Comparison of ENCODE assay signal across 9 mouse cellular contexts in the genomic region with DNA sequence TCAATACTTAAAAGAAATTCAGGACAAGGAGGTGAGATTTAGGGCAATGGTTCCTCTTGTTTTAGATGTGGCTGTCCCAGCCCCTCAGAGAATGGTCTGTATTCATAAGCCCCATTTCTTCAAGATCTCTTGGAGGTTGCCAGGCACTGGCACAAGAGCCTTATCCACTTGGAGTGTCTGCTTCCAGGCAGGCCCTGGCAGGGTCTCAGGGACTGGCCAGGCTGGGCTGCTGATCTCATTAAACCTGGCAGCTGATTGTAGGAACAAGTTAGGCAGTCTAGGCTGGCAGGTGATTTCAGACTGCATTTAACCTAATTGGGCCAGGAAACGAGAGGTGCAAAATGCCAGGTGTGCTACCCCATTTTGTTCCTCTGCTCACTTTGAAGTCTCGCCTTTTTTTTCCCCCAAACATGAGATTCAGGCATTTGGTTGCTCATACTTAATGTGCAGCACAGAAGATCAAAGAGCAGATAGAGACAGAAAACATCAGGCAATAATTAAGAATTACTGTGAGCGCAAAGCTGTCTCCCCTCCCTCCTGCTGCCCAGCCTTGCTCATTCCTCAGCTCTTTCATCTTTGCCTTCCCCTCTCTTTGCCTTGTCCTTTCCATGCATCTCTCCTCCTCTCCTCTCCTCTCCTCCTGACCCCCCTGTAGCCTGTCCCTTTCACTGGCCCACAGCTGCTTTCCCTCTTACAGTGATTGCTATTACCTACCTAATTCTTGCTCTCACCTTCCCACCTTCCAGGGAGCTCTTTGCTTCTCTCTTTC.
A peak's percentile ranks its signal among the peaks of the same experiment; 100 is the strongest.
DNase-seq lines count a peak whose midpoint lies in the region; ATAC-seq lines count a peak whose summit lies in the region.
"Had no signal": no experiment of that assay in that cellular context is flagged by ENCODE, and none has a peak within 500 bp of the region (broad histone marks: within the 10 kb centered on the region; RNA-seq: fewer than 3 reads in every experiment).

No protein-coding gene starts in this region.

- H3K27me3 ChIP-seq in kidney, embryonic 16.5 days (ENCODE audit: insufficient read depth, low read length) = no peaks in the 10 kb centered on the region
- H3K27me3 ChIP-seq in forebrain, embryonic 12.5 days = no peaks in the 10 kb centered on the region
- no peaks in the 10 kb centered on the region for H3K27me3 ChIP-seq in neural tube, embryonic 14.5 days (ENCODE audit: control insufficient read depth, insufficient read depth, low read length)

- no peak overlapping the region for H3K9ac ChIP-seq in kidney, embryonic 16.5 days (replicated peaks; ENCODE audit: low read length)
- no peak overlapping the region for H3K9ac ChIP-seq in forebrain, embryonic 12.5 days
- H3K9ac ChIP-seq in neural tube, embryonic 14.5 days (replicated peaks; ENCODE audit: low read depth, low read length) = no peak overlapping the region
- H3K9ac ChIP-seq: liver, postnatal 0 days had no signal

- H3K4me2 ChIP-seq in kidney, embryonic 16.5 days (replicated peaks; ENCODE audit: low read depth, low read length) = no peak overlapping the region
- no peak overlapping the region for H3K4me2 ChIP-seq in forebrain, embryonic 12.5 days
- no peak overlapping the region for H3K4me2 ChIP-seq in neural tube, embryonic 14.5 days (ENCODE audit: low read depth, low read length)

- H3K9me3 ChIP-seq in kidney, embryonic 16.5 days (ENCODE audit: low read length) = no peaks in the 10 kb centered on the region
- H3K9me3 ChIP-seq in forebrain, embryonic 12.5 days = no peaks in the 10 kb centered on the region
- H3K9me3 ChIP-seq in neural tube, embryonic 14.5 days (ENCODE audit: control insufficient read depth, low read length) = no peaks in the 10 kb centered on the region

- no peak for DNase-seq in kidney, postnatal 14 days
- peak; percentile 32 to 59 for DNase-seq in layer of hippocampus, postnatal 10 days (ENCODE audit: low spot score in 2 of 2)
- DNase-seq in adrenal gland, adult 2 months = no peak
- DNase-seq in c-Kit-positive CD71-positive TER-119-positive erythroid progenitor cells, embryonic 14.5 days (ENCODE audit: low spot score) = no peak
- no peak for DNase-seq in spleen, postnatal 14 days (ENCODE audit: low spot score in 2 of 2)
- DNase-seq: liver, postnatal 0 days had no signal

- H3K4me3 ChIP-seq in kidney, embryonic 16.5 days (ENCODE audit: low read length) = no peak overlapping the region
- no peak overlapping the region for H3K4me3 ChIP-seq in forebrain, embryonic 12.5 days (replicated peaks)
- no peak overlapping the region for H3K4me3 ChIP-seq in neural tube, embryonic 14.5 days (ENCODE audit: low read depth, low read length)

- peak; percentile 63; the same call in 1 of the 2 replicates for ATAC-seq in kidney, embryonic 16.5 days (ENCODE audit: low FRiP score, low TSS enrichment)
- peak; percentile 49; the same call in 1 of the 2 replicates for ATAC-seq in forebrain, embryonic 12.5 days (ENCODE audit: low FRiP score)
- peak; percentile 60 for ATAC-seq in neural tube, embryonic 14.5 days (ENCODE audit: low read depth)
- ATAC-seq: liver, postnatal 0 days had no signal

- WGBS in kidney, embryonic 16.5 days = 29% methylated on average over 3 of the region's 3 CpGs
- WGBS in forebrain, embryonic 12.5 days = 48% methylated on average over 3 of the region's 3 CpGs
- WGBS in neural tube, embryonic 14.5 days = 50% methylated on average over 3 of the region's 3 CpGs

- no peaks in the 10 kb centered on the region for H3K4me1 ChIP-seq in kidney, embryonic 16.5 days (ENCODE audit: insufficient read depth, low read length)
- H3K4me1 ChIP-seq in forebrain, embryonic 12.5 days = peaks cover 11% of the 10 kb centered on the region
- H3K4me1 ChIP-seq in neural tube, embryonic 14.5 days (ENCODE audit: control insufficient read depth, insufficient read depth, low read length) = no peaks in the 10 kb centered on the region

- H3K36me3 ChIP-seq in kidney, embryonic 16.5 days (ENCODE audit: insufficient read depth, low read length) = no peaks in the 10 kb centered on the region
- no peaks in the 10 kb centered on the region for H3K36me3 ChIP-seq in forebrain, embryonic 12.5 days (replicated peaks)
- H3K36me3 ChIP-seq in neural tube, embryonic 14.5 days (ENCODE audit: control insufficient read depth, insufficient read depth, low read length) = no peaks in the 10 kb centered on the region

- no peak overlapping the region for H3K27ac ChIP-seq in kidney, embryonic 16.5 days (ENCODE audit: low read length)
- H3K27ac ChIP-seq in forebrain, embryonic 12.5 days = 0 out of 2 replicates have a peak overlapping the region, but pooled peaks have one; percentile 1
- peak overlapping the region; percentile 45; the same call in 1 of the 2 replicates for H3K27ac ChIP-seq in neural tube, embryonic 14.5 days (ENCODE audit: low read depth, low read length)

Comparison
In these comparisons a context has a peak if more than half of its experiments do, and no peak if none do; other contexts are left out.
1. DNase-seq: peak in layer of hippocampus, postnatal 10 days (2 of 2); none in kidney, postnatal 14 days (single experiment), adrenal gland, adult 2 months (single experiment), c-Kit-positive CD71-positive TER-119-positive erythroid progenitor cells, embryonic 14.5 days (single experiment) and spleen, postnatal 14 days (0 of 2).
2. Peak in every context shown above with its lines, with median percentiles within 50 percentile points of each other: ATAC-seq.